Mouse (Mus musculus) cerebellum, adult 2 months (tissue): ENCODE measurements around the gene Itih1.

Source experiments
- CTCF ChIP-seq: fragments of 200-500 bp; IDR thresholded peaks from 2 replicates; pipeline ENCODE4 v1.5.1; 2011; ENCODE audit warnings: low read depth, mild to moderate bottlenecking, control low read depth, low read length, moderate library complexity, borderline replicate concordance; ENCODE audit not compliant: insufficient read depth
- POLR2A ChIP-seq: fragments of 200-500 bp; IDR thresholded peaks from 2 replicates; pipeline ENCODE4 v1.6.1; 2011; ENCODE audit warnings: low read length, control low read depth, borderline replicate concordance; ENCODE audit not compliant: insufficient read depth

GRCm38 (mm10) chr14:30974204-30974603 lies 31.1 kb upstream of the Itih1 start:
- no peak for TF ChIP-seq CTCF
- TF ChIP-seq POLR2A = no peak
